Mouse (Mus musculus) limb, embryonic 14.5 days (tissue): ENCODE data around the gene Gm10721. TPM values are rescaled to one million over a fixed set of nuclear protein-coding genes. Genes with fewer than 3 reads are reported as not detected.
"Not testable (repeated sequence)": the region's sequence is repeated elsewhere in the genome, so short reads cannot be mapped to it uniquely, and the experiment has no call there.

Experiments
- ATAC-seq: fragments of 200-750 bp; cut with Nextera tagmentation; 2 replicates; pipeline ENCODE4 v1.8.0; 2017; ENCODE audit warnings: low read depth, moderate number of reproducible peaks, moderate TSS enrichment; ENCODE audit not compliant: low FRiP score
- DNase-seq: peaks from one replicate; pipeline ENCODE4 v3.0.0-alpha.2; 2015; ENCODE audit warnings: low spot score
- H3K27ac ChIP-seq: fragments of 300-500 bp; sonication (generic); replicated peaks from 2 replicates; pipeline ENCODE4 v1.5.1; 2014; ENCODE audit warnings: low read depth, mild to moderate bottlenecking, low read length, moderate library complexity, mixed read lengths
- H3K27me3 ChIP-seq: fragments of 300-500 bp; sonication (generic); 2 replicates; pipeline ENCODE4 v1.6.1; 2014; ENCODE audit warnings: low read length, mixed read lengths; ENCODE audit not compliant: control insufficient read depth, insufficient read depth
- H3K36me3 ChIP-seq: fragments of 300-500 bp; sonication (generic); 2 replicates; pipeline ENCODE4 v1.6.1; 2014; ENCODE audit warnings: mild to moderate bottlenecking, low read length, moderate library complexity, mixed read lengths; ENCODE audit not compliant: control insufficient read depth, insufficient read depth
- H3K4me1 ChIP-seq: fragments of 300-500 bp; sonication (generic); 2 replicates; pipeline ENCODE4 v1.6.1; 2014; ENCODE audit warnings: antibody characterized with exemption, low read length, mixed read lengths; ENCODE audit not compliant: control insufficient read depth, insufficient read depth
- H3K4me2 ChIP-seq: fragments of 300-500 bp; sonication (generic); replicated peaks from 2 replicates; pipeline ENCODE4 v1.6.1; 2014; ENCODE audit warnings: low read depth, mild to moderate bottlenecking, low read length, moderate library complexity; ENCODE audit not compliant: severe bottlenecking
- H3K4me3 ChIP-seq: fragments of 300-500 bp; sonication (generic); replicated peaks from 2 replicates; pipeline ENCODE4 v1.5.1; 2014; ENCODE audit warnings: low read length
- H3K9ac ChIP-seq: fragments of 300-500 bp; sonication (generic); 2 replicates; pipeline ENCODE4 v1.6.1; 2014; ENCODE audit warnings: mild to moderate bottlenecking, low read depth, low read length, moderate library complexity; ENCODE audit not compliant: severe bottlenecking
- H3K9me3 ChIP-seq: fragments of 300-500 bp; sonication (generic); 2 replicates; pipeline ENCODE4 v1.6.1; 2016; ENCODE audit warnings: low read length; ENCODE audit not compliant: control insufficient read depth
- WGBS: fragments of 180-500 bp; shearing (Covaris S2); extraction: QIAGEN DNeasy Blood & Tissue Kit; methylation state at CpG from one replicate; pipeline ENCODE4 v1.1.7; 2014; 5-methylcytosine and 5-hydroxymethylcytosine counted together
- microRNA-seq: library from miRNA; unstranded; fragments of <30 nt; microRNA quantifications from one replicate; pipeline ENCODE4, GENCODE M21; 2016
- polyA plus RNA-seq, 2 experiments: library from polyadenylated mRNA; depleted of rRNA in 1 of 2; stranded (reverse) in 1 of 2; unstranded in 1 of 2; fragments of >200 nt; fragmentation: Nextera tagmentation in 1 of 2; extraction: Ambion mirVana in 1 of 2; gene quantifications; 2 replicates each; pipeline versions ENCODE4 v1.2.1 to v1.2.3; 2012 to 2014

Gene Gm10721
- polyA plus RNA-seq, 2 experiments = not detected

DNA sequence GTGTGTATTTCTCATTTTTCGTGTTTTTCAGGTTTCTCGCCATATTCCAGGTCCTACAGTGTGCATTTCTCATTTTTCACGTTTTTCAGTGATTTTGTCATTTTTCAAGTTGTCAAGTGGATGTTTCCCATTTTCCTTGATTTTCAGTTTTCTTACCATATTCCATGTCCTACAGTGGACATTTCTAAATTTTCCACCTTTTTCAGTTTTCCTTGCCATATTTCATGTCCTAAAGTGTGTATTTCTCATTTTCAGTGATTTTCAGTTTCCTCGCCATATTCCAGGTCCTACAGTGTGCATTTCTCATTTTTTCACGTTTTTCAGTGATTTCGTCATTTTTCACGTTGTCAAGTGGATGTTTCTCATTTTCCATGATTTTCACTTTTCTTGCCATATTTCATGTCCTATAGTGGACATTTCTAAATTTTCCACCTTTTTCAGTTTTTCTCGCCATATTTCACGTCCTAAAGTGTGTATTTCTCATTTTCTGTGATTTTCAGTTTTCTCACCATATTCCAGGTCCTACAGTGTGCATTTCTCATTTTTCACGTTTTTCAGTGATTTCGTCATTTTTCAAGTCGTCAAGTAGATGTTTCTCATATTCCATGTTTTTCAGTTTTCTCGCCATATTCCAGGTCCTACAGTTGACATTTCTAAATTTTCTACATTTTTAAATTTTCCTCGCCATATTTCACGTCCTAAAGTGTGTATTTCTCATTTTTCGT, 16.5 kb downstream of the Gm10721 start:
- not testable (repeated sequence) for H3K27me3 ChIP-seq, ATAC-seq, H3K4me1 ChIP-seq, DNase-seq, H3K36me3 ChIP-seq, H3K9me3 ChIP-seq, H3K4me2 ChIP-seq, H3K4me3 ChIP-seq, H3K9ac ChIP-seq, H3K27ac ChIP-seq
- 65% methylated on average over 12 of the region's 16 CpGs for WGBS

DNA sequence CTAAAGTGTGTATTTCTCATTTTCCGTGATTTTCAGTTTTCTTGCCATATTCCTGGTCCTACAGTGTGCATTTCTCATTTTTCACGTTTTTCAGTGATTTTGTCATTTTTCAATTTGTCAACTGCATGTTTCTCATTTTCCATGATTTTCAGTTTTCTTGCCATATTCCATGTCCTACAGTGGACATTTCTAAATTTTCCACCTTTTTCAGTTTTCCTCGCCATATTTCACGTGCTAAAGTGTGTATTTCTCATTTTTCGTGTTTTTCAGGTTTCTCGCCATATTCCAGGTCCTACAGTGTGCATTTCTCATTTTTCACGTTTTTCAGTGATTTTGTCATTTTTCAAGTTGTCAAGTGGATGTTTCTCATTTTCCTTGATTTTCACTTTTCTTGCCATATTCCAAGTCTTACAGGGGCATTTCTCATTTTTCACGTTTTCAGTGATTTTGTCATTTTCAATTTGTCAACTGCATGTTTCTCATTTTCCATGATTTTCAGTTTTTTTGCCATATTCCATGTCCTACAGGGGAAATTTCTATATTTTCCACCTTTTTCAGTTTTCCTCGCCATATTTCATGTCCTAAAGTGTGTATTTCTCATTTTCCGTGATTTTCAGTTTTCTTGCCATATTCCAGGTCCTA, 17.9 kb downstream of the Gm10721 start:
- H3K36me3 ChIP-seq, H3K4me1 ChIP-seq, ATAC-seq, H3K27me3 ChIP-seq, H3K9me3 ChIP-seq, H3K27ac ChIP-seq, H3K4me2 ChIP-seq, H3K4me3 ChIP-seq, H3K9ac ChIP-seq: not testable (repeated sequence)
- peak; percentile 90 for DNase-seq
- WGBS = 78% methylated on average over 2 of the region's 10 CpGs

DNA sequence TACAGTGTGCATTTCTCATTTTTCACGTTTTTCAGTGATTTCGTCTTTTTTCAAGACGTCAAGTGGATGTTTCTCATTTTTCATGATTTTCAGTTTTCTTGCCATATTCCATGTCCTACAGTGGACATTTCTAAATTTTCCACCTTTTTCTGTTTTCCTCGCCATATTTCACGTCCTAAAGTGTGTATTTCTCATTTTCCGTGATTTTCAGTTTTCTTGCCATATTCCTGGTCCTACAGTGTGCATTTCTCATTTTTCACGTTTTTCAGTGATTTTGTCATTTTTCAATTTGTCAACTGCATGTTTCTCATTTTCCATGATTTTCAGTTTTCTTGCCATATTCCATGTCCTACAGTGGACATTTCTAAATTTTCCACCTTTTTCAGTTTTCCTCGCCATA, 21.4 kb downstream of the Gm10721 start, which contains the start of gene Gm17535:
TSS of gene Gm17535 (plus strand) at position 301 of the 400 bp plus-strand sequence.
- H3K9me3 ChIP-seq, H3K27ac ChIP-seq, H3K27me3 ChIP-seq, H3K4me2 ChIP-seq, H3K4me3 ChIP-seq, DNase-seq, ATAC-seq, H3K4me1 ChIP-seq, H3K36me3 ChIP-seq, H3K9ac ChIP-seq: not testable (repeated sequence)
- WGBS = no CpG with 5 or more reads among the region's 8 CpGs

DNA sequence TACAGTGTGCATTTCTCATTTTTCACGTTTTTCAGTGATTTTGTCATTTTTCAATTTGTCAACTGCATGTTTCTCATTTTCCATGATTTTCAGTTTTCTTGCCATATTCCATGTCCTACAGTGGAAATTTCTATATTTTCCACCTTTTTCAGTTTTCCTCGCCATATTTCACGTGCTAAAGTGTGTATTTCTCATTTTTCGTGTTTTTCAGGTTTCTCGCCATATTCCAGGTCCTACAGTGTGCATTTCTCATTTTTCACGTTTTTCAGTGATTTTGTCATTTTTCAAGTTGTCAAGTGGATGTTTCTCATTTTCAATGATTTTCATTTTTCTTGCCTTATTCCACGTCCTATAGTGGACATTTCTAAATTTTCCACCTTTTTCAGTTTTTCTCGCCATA, 23.6 kb downstream of the Gm10721 start, which contains the start of gene Gm10715:
TSS of gene Gm10715 (plus strand) at position 301 of the 400 bp plus-strand sequence.
- H3K9me3 ChIP-seq, ATAC-seq, H3K27ac ChIP-seq, H3K36me3 ChIP-seq, H3K4me2 ChIP-seq, H3K9ac ChIP-seq, H3K27me3 ChIP-seq, DNase-seq, H3K4me1 ChIP-seq, H3K4me3 ChIP-seq: not testable (repeated sequence)
- 82% methylated on average over 6 of the region's 8 CpGs for whole genome bisulfite sequencing

DNA sequence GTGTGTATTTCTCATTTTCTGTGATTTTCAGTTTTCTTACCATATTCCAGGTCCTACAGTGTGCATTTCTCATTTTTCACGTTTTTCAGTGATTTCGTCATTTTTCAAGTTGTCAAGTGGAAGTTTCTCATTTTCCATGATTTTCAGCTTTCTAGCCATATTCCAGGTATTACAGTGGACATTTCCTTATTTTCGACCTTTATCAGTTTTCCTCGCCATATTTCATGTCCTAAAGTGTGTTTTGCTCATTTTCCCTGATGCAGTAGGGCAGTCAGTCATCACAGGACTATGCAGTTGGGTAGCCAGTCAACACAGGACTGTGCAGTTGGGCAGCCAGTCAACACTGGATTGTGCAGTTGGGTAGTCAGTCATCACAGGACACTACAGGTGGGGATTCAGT, 25.2 kb downstream of the Gm10721 start:
- 57% methylated on average over 4 of the region's 4 CpGs for WGBS

More for the DNA sequence above, 25.2 kb downstream of the Gm10721 start:
- not testable (repeated sequence) for H3K9me3 ChIP-seq, H3K27ac ChIP-seq, DNase-seq, H3K27me3 ChIP-seq, H3K36me3 ChIP-seq, H3K4me3 ChIP-seq, H3K9ac ChIP-seq, H3K4me1 ChIP-seq, H3K4me2 ChIP-seq, ATAC-seq

Small RNA genes lying within 50 kb of the gene (microRNA-seq; reads per million reads assigned to microRNA genes)
- gene Mir101c = not detected

Other genes starting within 250 kb of the Gm10721 start
- not detected in 2 replicates for gene Gm10722, start 12.2 kb upstream of the Gm10721 start, polyA plus RNA-seq (2012; rRNA removed)
- not detected in 2 replicates for gene Gm10722, start 12.2 kb upstream of the Gm10721 start, polyA plus RNA-seq (2014; fragmentation: Nextera tagmentation; extraction: Ambion mirVana)
- gene Gm11168, start 9.8 kb upstream of the Gm10721 start, polyA plus RNA-seq (2012; rRNA removed) = 0.27 TPM in 1 of 2 replicates, not detected in the other
- gene Gm11168, start 9.8 kb upstream of the Gm10721 start, polyA plus RNA-seq (2014; fragmentation: Nextera tagmentation; extraction: Ambion mirVana) = not detected in 2 replicates
- gene Gm10720, start 2.5 kb downstream of the Gm10721 start, polyA plus RNA-seq (2012; rRNA removed) = not detected in 2 replicates
- gene Gm10720, start 2.5 kb downstream of the Gm10721 start, polyA plus RNA-seq (2014; fragmentation: Nextera tagmentation; extraction: Ambion mirVana) = not detected in 2 replicates
- gene Gm10719, start 4.3 kb downstream of the Gm10721 start, polyA plus RNA-seq (2012; rRNA removed) = 0.12 TPM in 1 of 2 replicates, not detected in the other
- gene Gm10719, start 4.3 kb downstream of the Gm10721 start, polyA plus RNA-seq (2014; fragmentation: Nextera tagmentation; extraction: Ambion mirVana) = not detected in 2 replicates
- gene Gm10718, start 10.4 kb downstream of the Gm10721 start, polyA plus RNA-seq (2012; rRNA removed) = 0.10 TPM in 1 of 2 replicates, not detected in the other
- not detected in 2 replicates for gene Gm10718, start 10.4 kb downstream of the Gm10721 start, polyA plus RNA-seq (2014; fragmentation: Nextera tagmentation; extraction: Ambion mirVana)
- gene Gm10717, start 12.3 kb downstream of the Gm10721 start, polyA plus RNA-seq (2012; rRNA removed) = not detected in 2 replicates
- gene Gm10717, start 12.3 kb downstream of the Gm10721 start, polyA plus RNA-seq (2014; fragmentation: Nextera tagmentation; extraction: Ambion mirVana) = not detected in 2 replicates
- not detected in 2 replicates for gene Gm17535, start 21.5 kb downstream of the Gm10721 start, polyA plus RNA-seq (2012; rRNA removed)
- not detected in 2 replicates for gene Gm17535, start 21.5 kb downstream of the Gm10721 start, polyA plus RNA-seq (2014; fragmentation: Nextera tagmentation; extraction: Ambion mirVana)
- gene Gm10715, start 23.7 kb downstream of the Gm10721 start, polyA plus RNA-seq (2012; rRNA removed) = not detected in 2 replicates
- gene Gm10715, start 23.7 kb downstream of the Gm10721 start, polyA plus RNA-seq (2014; fragmentation: Nextera tagmentation; extraction: Ambion mirVana) = not detected in 2 replicates